Mouse (Mus musculus) spleen, adult 2 months (tissue): ENCODE data around the gene Desi1. TPM values are rescaled to one million over a fixed set of nuclear protein-coding genes. Genes with fewer than 3 reads are reported as not detected.

ENCODE experiments used
- DNase-seq, 2 experiments: peaks; one replicate each; pipeline versions ENCODE4 v3.0.0 to v3.0.0-alpha.2; 2012 to 2021; ENCODE audit warnings: low spot score in 2 of 2, low read depth in 1 of 2
- H3K27ac ChIP-seq: fragments of 200-500 bp; 2 replicates; pipeline ENCODE4 v1.5.1; 2012; ENCODE audit warnings: low read length, inconsistent platforms; ENCODE audit not compliant: insufficient read depth
- H3K27me3 ChIP-seq: fragments of 200-500 bp; 2 replicates; pipeline ENCODE4 v1.6.1; 2012; ENCODE audit warnings: mild to moderate bottlenecking, moderate library complexity, low read length, inconsistent platforms; ENCODE audit not compliant: control insufficient read depth, insufficient read depth
- H3K36me3 ChIP-seq: fragments of 200-500 bp; 2 replicates; pipeline ENCODE4 v1.6.1; 2012; ENCODE audit warnings: mild to moderate bottlenecking, low read length, inconsistent platforms; ENCODE audit not compliant: control insufficient read depth, insufficient read depth
- H3K4me1 ChIP-seq: fragments of 200-500 bp; 2 replicates; pipeline ENCODE4 v1.6.1; 2011; ENCODE audit warnings: inconsistent platforms; ENCODE audit not compliant: control insufficient read depth, insufficient read depth, insufficient read length
- H3K4me3 ChIP-seq: fragments of 200-500 bp; 2 replicates; pipeline ENCODE4 v1.5.1; 2011; ENCODE audit warnings: mild to moderate bottlenecking, inconsistent platforms; ENCODE audit not compliant: insufficient read depth, insufficient read length; ENCODE audit errors: extremely low read depth
- CTCF ChIP-seq: fragments of 200-500 bp; IDR thresholded peaks from 2 replicates; pipeline ENCODE4 v1.5.1; 2011; ENCODE audit warnings: mild to moderate bottlenecking, inconsistent platforms; ENCODE audit not compliant: insufficient read depth, insufficient read length, insufficient replicate concordance; ENCODE audit errors: extremely low read depth
- POLR2A ChIP-seq: fragments of 200-500 bp; IDR thresholded peaks from 2 replicates; pipeline ENCODE4 v1.6.1; 2011; ENCODE audit warnings: low read depth, low read length, inconsistent platforms
- WGBS: fragments of 180-500 bp; shearing (Covaris S2); methylation state at CpG from one replicate; pipeline ENCODE4 v1.1.7; 2018; 5-methylcytosine and 5-hydroxymethylcytosine counted together
- polyA plus RNA-seq: library from polyadenylated mRNA; depleted of rRNA; stranded (reverse); fragments of >200 nt; gene quantifications from 2 replicates; pipeline ENCODE4 v1.2.3, GENCODE M21; 2012

Gene Desi1
- polyA plus RNA-seq, 1 experiment = 15.4 TPM

DNA sequence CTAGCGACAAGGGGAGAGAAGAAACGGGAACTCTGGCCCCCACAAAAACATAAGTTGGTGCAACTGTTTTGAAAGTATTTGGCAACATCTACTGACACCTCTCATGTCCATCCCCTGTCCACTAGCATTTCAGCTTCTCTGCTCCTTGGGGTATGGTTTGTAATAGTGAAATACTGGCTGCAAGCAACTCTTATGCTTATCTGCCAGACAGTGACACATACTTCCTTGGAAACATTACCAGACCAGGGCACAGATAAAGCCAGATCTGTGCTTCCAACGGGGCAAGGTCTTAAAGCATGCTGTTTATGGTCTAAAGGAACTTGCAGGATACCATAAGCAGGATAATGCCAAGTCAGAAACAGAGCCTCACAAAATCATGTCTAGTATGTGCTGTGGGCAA lies 74.8 kb downstream of the Desi1 start:
- no peaks in the 10 kb centered on the region for H3K4me1 ChIP-seq
- H3K27me3 ChIP-seq = no peaks in the 10 kb centered on the region
- no peak overlapping the region for H3K27ac ChIP-seq
- no peak for TF ChIP-seq CTCF
- TF ChIP-seq POLR2A = no peak
- peaks cover 5% of the 10 kb centered on the region; the same call in 1 of the 2 replicates for H3K36me3 ChIP-seq
- H3K4me3 ChIP-seq = no peak overlapping the region
- no peak for DNase-seq
- WGBS = 88% methylated on average over 3 of the region's 3 CpGs

DNA sequence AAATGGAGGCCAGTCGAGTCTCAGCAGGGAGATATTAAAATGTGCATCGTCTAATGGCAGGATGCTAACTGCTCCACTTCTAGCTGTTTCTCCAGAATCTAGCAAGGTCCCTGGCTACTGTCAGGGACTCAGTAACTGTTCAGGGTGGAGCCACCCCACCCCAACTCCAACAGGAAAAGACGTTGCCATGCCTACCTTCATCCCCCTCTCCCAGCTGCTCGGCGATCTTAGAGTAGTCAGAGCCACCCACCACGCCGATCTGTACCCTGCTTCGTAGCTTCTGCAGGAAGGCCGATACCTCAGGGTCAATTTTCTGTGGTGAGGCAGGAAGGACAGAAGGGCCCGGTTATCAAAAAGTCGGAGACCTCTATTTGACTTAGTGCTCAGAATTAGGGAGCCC lies 76.1 kb downstream of the Desi1 start:
- Histone ChIP-seq H3K36me3 (peaks cover 6% of the 10 kb centered on the region; the same call in 1 of the 2 replicates), H3K27ac (no peak overlapping the region), H3K27me3 (no peaks in the 10 kb centered on the region), H3K4me3 (no peak overlapping the region), H3K4me1 (no peaks in the 10 kb centered on the region)
- DNase-seq = no peak
- TF ChIP-seq POLR2A (no peak), CTCF (no peak)
- WGBS = 91% methylated on average over 11 of the region's 11 CpGs

DNA sequence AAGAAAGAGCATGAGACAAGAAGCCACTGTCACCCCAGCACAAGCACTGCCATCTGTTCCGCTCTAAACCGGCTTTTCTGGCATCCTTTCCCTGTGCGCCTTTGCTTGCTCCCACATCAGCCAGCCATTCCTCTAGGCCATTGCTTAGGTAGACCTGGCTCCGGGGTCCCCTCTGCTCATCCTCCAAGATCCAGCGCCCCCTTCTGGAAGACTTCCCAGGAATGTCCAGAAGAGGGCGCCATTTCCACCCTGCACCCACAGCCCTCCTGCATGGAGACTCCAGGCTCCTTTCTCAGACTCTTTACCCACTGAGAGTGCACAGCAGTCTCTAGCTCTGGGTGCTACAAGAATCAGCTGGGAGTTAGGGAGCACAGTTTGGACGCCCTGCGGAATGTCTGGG lies 77.2 kb downstream of the Desi1 start:
- no peak overlapping the region for H3K4me3 ChIP-seq
- H3K36me3 ChIP-seq = peaks cover 7% of the 10 kb centered on the region; the same call in 1 of the 2 replicates
- 74% methylated on average over 8 of the region's 8 CpGs for WGBS
- peak in 1 of 2 experiments; percentile 37 for DNase-seq
- H3K27me3 ChIP-seq = no peaks in the 10 kb centered on the region
- no peaks in the 10 kb centered on the region for H3K4me1 ChIP-seq
- no peak for TF ChIP-seq POLR2A
- peak; percentile 80; the same call in 1 of the 2 replicates for TF ChIP-seq CTCF
- no peak overlapping the region for H3K27ac ChIP-seq

DNA sequence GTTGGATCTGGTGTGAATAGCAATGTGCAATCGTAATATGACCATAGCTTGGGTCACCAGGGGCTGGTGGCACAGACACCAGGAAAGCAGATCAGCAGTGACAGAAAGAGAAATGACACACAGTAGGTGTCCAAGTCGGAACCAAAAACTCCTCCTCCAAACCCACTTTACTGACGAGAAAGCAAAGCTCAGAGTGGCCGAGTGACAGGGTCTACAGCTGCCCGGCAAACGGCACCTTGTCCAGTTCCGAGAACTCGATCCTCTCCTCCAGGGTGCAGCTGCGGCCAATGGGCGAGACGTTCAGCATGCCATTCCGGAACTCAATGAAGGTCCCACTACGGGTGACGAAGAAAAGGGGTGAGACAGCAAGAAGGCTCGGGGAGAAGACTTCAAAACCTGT lies 78.2 kb downstream of the Desi1 start:
- TF ChIP-seq POLR2A (no peak), CTCF (no peak)
- peaks cover 7% of the 10 kb centered on the region; the same call in 1 of the 2 replicates for H3K36me3 ChIP-seq
- no peak for DNase-seq

DNA sequence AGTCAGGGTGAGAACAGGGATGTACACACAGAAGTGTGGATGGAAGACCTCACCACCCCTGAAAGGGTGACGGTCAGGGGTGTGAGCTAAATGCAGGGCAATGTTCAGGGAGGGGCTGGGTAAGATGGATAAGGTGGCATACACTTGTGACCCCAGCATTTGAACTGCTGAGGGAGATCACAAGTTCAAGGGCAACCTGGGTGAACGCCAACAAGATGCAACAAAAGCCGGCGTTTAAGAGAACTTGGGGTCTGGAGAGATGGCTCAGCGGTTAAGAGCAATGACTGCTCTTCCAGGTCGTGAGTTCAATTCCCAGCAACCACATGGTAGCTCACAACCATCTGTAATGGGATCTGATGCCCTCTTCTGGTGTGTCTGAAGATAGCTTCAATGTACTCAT lies 78.9 kb downstream of the Desi1 start:
- DNase-seq = no peak
- no peak overlapping the region for H3K4me3 ChIP-seq
- TF ChIP-seq CTCF (no peak), POLR2A (no peak)
- H3K27ac ChIP-seq = no peak overlapping the region
- H3K36me3 ChIP-seq = peaks cover 7% of the 10 kb centered on the region; the same call in 1 of the 2 replicates
- 95% methylated on average over 6 of the region's 6 CpGs for WGBS
- H3K4me1 ChIP-seq = no peaks in the 10 kb centered on the region
- no peaks in the 10 kb centered on the region for H3K27me3 ChIP-seq

More for the DNA sequence above, 78.2 kb downstream of the Desi1 start:
- Histone ChIP-seq H3K27ac (no peak overlapping the region), H3K4me3 (no peak overlapping the region), H3K4me1 (no peaks in the 10 kb centered on the region), H3K27me3 (no peaks in the 10 kb centered on the region)
- WGBS = 97% methylated on average over 15 of the region's 15 CpGs

DNA sequence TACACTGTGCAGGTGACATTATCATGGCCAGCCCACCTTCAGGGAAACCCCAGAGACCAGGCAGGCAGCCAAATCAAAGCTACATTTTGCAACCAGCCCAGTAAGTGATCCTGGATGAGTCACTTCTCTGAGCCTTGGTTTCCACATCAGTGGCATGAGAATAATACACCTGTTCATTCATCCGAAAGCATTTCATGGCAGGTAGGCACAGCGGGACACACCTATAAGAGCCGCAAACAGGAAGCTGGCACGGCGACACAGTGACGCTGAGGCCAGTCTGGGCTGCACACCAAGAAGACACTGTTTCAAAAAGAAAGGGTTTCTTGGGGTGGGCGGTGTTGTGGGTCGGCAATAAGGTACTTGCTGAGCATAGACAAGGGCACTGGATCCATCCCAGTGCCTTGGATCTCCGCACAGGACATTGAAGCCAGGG lies 79.5 kb downstream of the Desi1 start:
- Histone ChIP-seq H3K4me3 (no peak overlapping the region), H3K36me3 (peaks cover 7% of the 10 kb centered on the region; the same call in 1 of the 2 replicates), H3K27ac (no peak overlapping the region), H3K4me1 (no peaks in the 10 kb centered on the region), H3K27me3 (no peaks in the 10 kb centered on the region)
- no peak for DNase-seq
- 96% methylated on average over 9 of the region's 9 CpGs for WGBS
- TF ChIP-seq CTCF = no peak
- no peak for TF ChIP-seq POLR2A

DNA sequence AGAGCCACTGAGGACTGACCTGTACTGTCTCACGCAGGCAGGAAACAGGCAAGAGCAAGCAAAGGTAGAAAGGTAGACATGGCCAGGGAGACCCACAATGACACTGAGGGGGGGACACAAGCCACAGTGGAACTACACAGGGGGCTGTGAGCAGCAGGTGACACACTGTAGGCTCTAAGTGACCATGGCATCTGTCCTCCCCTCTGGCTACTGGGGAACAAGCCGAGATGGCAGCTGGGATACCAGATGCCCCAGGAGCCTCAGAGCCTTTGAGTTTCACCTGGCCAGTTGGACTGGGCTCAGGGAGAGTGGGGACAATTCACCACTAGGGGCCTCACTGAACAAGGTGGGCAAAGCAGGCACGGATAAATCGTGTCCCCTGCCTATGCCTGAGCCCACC lies 81.4 kb downstream of the Desi1 start:
- H3K36me3 ChIP-seq = peaks cover 7% of the 10 kb centered on the region; the same call in 1 of the 2 replicates
- H3K4me1 ChIP-seq = no peaks in the 10 kb centered on the region
- no peaks in the 10 kb centered on the region for H3K27me3 ChIP-seq
- no peak for TF ChIP-seq CTCF
- no peak for TF ChIP-seq POLR2A
- no peak overlapping the region for H3K4me3 ChIP-seq
- no peak for DNase-seq
- no peak overlapping the region for H3K27ac ChIP-seq
- WGBS = 87% methylated on average over 4 of the region's 4 CpGs

DNA sequence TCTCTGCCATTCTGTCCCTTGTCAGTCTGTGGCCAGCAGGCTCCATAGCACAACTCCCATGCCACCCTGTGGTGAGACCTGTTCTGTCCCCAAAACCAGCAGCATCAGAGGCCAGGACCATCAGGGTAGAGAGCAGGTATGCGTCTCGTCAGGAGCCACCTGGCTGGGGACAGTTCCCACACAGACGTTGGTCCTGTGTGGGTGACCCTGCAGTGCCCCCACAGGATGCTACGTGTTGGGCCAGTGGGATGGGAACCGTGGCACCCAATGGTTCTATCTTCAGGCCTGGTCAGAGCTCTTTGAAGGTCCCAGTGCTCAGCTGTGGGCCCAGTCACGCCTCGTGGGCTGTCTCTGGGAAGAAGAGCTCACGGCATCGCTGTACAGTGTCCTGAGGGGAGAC lies 82.5 kb downstream of the Desi1 start:
- Histone ChIP-seq H3K4me3 (no peak overlapping the region), H3K36me3 (peaks cover 7% of the 10 kb centered on the region; the same call in 1 of the 2 replicates), H3K27me3 (no peaks in the 10 kb centered on the region), H3K4me1 (no peaks in the 10 kb centered on the region), H3K27ac (no peak overlapping the region)
- no peak for TF ChIP-seq CTCF
- TF ChIP-seq POLR2A = no peak
- 90% methylated on average over 9 of the region's 9 CpGs for WGBS
- no peak for DNase-seq
